Mouse (Mus musculus): ENCODE measurements at regions not wholly inside any gene's neighbourhood (a gene's known extent, or its start where the extent isn't known, plus 50 kb on each side); places are given as distances from the start of the nearest gene placed in this dataset.

DNA sequence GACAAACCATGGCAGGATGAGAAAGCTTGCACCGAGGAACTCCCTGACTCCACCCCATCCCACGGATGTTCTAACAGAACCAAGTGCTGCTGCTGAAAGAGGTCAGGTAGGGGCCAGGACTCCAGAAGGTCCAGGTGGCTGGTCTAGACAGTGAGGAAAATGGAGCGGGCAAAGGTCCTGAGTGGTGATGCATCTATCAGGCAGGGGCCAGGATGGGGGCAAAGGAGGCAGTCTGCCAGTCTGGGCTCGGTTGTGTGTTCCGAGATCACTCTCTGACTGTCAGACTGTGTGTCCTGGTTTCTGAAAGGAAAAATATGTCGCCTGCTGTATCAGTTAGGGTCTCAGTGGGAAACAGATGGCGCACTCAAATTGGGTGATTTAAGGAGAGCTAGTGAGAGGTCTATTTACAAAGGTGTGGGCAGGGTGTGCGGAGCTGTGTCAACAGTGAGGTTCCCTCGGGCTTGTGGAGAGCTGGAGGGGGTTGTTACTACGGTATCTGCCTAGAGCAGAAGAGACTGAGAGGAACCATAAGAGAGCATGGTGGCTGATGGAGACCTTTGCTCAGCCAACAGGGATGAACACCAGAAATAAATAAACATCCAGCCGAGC lies 168.3 kb upstream of the Csf3r start:
- Histone ChIP-seq H3K9me3 (replicated peaks) (peaks cover 87% of the 10 kb centered on the region), H3K4me1 (ENCODE audit: insufficient read depth, low read depth, low read length) (no peaks in the 10 kb centered on the region), H3K36me3 (replicated peaks) (no peaks in the 10 kb centered on the region), H3K4me3 (ENCODE audit: low read depth, low read length) (no peak overlapping the region), H3K27me3 (ENCODE audit: insufficient read depth, low read length) (no peaks in the 10 kb centered on the region)
- DNase-seq (ENCODE audit: low spot score) (no peak), ATAC-seq (ENCODE audit: extremely low read depth, insufficient number of reproducible peaks, low FRiP score, poor library complexity, severe bottlenecking) (no peak)
- TF ChIP-seq GATA1 (IDR thresholded peaks at IDR 0.05; ENCODE audit: borderline replicate concordance, low read length) (no peak), CTCF (IDR thresholded peaks at IDR 0.05; ENCODE audit: low read depth, low read length) (no peak), GATA2 (IDR thresholded peaks at IDR 0.05; ENCODE audit: borderline replicate concordance, low read depth, low read length) (no peak), POLR2AphosphoS5 (IDR thresholded peaks at IDR 0.05; ENCODE audit: insufficient replicate concordance, low read depth, low read length) (no peak), TAL1 (conservative IDR thresholded peaks at IDR 0.05; ENCODE audit: low read depth, low read length) (no peak)

- Histone ChIP-seq H3K27me3 (ENCODE audit: insufficient read depth, low read length) (no peaks in the 10 kb centered on the region), H3K4me1 (ENCODE audit: insufficient read depth, low read depth, low read length) (no peaks in the 10 kb centered on the region), H3K36me3 (replicated peaks) (no peaks in the 10 kb centered on the region), H3K4me3 (ENCODE audit: low read depth, low read length) (no peak overlapping the region), H3K9me3 (replicated peaks) (peaks cover 85% of the 10 kb centered on the region)
- DNase-seq (ENCODE audit: low spot score) (no peak), ATAC-seq (ENCODE audit: extremely low read depth, insufficient number of reproducible peaks, low FRiP score, poor library complexity, severe bottlenecking) (no peak)
- TF ChIP-seq GATA1 (IDR thresholded peaks at IDR 0.05; ENCODE audit: borderline replicate concordance, low read length), result no peak
- no peak for TF ChIP-seq TAL1 (conservative IDR thresholded peaks at IDR 0.05; ENCODE audit: low read depth, low read length)
- no peak for TF ChIP-seq POLR2AphosphoS5 (IDR thresholded peaks at IDR 0.05; ENCODE audit: insufficient replicate concordance, low read depth, low read length)
- TF ChIP-seq CTCF (IDR thresholded peaks at IDR 0.05; ENCODE audit: low read depth, low read length), result no peak
- no peak for TF ChIP-seq GATA2 (IDR thresholded peaks at IDR 0.05; ENCODE audit: borderline replicate concordance, low read depth, low read length)
Observed at GRCm38 (mm10) chr4:125856781-125857180, 167.6 kb upstream of the Csf3r start.

DNA sequence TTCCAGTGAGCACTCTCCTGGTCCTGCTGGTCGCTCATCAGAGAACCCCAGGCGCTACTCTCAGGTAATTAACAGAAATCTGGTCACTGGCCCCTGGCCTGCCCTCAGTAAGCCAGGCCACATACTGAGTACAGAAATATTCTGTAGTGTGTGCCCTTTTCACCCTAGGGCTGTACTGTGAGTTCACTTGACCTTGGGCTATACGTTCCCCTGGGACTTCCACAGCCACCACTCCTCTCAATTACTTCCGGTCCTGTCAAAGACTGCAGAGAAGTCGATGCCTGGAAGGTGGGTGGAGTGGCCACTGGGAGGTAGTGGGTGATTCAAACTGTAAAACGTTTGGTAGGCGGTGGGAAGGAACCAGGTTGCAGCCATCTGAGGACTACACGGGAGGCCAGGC lies 159.3 kb upstream of the Csf3r start:
- Histone ChIP-seq H3K4me3 (ENCODE audit: low read depth, low read length) (no peak overlapping the region), H3K27me3 (ENCODE audit: insufficient read depth, low read length) (no peaks in the 10 kb centered on the region), H3K36me3 (replicated peaks) (no peaks in the 10 kb centered on the region), H3K9me3 (replicated peaks) (peaks cover 83% of the 10 kb centered on the region), H3K4me1 (ENCODE audit: insufficient read depth, low read depth, low read length) (no peaks in the 10 kb centered on the region)
- TF ChIP-seq CTCF (IDR thresholded peaks at IDR 0.05; ENCODE audit: low read depth, low read length) (no peak), TAL1 (conservative IDR thresholded peaks at IDR 0.05; ENCODE audit: low read depth, low read length) (no peak), GATA1 (IDR thresholded peaks at IDR 0.05; ENCODE audit: borderline replicate concordance, low read length) (no peak), GATA2 (IDR thresholded peaks at IDR 0.05; ENCODE audit: borderline replicate concordance, low read depth, low read length) (no peak), POLR2AphosphoS5 (IDR thresholded peaks at IDR 0.05; ENCODE audit: insufficient replicate concordance, low read depth, low read length) (no peak)
- DNase-seq (ENCODE audit: low spot score) (no peak), ATAC-seq (ENCODE audit: extremely low read depth, insufficient number of reproducible peaks, low FRiP score, poor library complexity, severe bottlenecking) (no peak)

- no peak overlapping the region for H3K4me3 ChIP-seq (ENCODE audit: low read depth, low read length)
- DNase-seq (ENCODE audit: low spot score) (no peak), ATAC-seq (ENCODE audit: extremely low read depth, insufficient number of reproducible peaks, low FRiP score, poor library complexity, severe bottlenecking) (no peak)
- H3K9me3 ChIP-seq (replicated peaks), result peaks cover 81% of the 10 kb centered on the region
- H3K4me1 ChIP-seq (ENCODE audit: insufficient read depth, low read depth, low read length), result no peaks in the 10 kb centered on the region
- TF ChIP-seq CTCF (IDR thresholded peaks at IDR 0.05; ENCODE audit: low read depth, low read length), result no peak
- no peak for TF ChIP-seq TAL1 (conservative IDR thresholded peaks at IDR 0.05; ENCODE audit: low read depth, low read length)
- no peak for TF ChIP-seq GATA1 (IDR thresholded peaks at IDR 0.05; ENCODE audit: borderline replicate concordance, low read length)
- H3K36me3 ChIP-seq (replicated peaks), result no peaks in the 10 kb centered on the region
- no peaks in the 10 kb centered on the region for H3K27me3 ChIP-seq (ENCODE audit: insufficient read depth, low read length)
Observed at GRCm38 (mm10) chr4:125865728-125866127, 158.6 kb upstream of the Csf3r start.

- peaks cover 85% of the 10 kb centered on the region for H3K9me3 ChIP-seq (replicated peaks)
- H3K4me3 ChIP-seq (ENCODE audit: low read depth, low read length), result no peak overlapping the region
- no peaks in the 10 kb centered on the region for H3K36me3 ChIP-seq (replicated peaks)
- no peaks in the 10 kb centered on the region for H3K4me1 ChIP-seq (ENCODE audit: insufficient read depth, low read depth, low read length)
- ATAC-seq (ENCODE audit: extremely low read depth, insufficient number of reproducible peaks, low FRiP score, poor library complexity, severe bottlenecking) (no peak), DNase-seq (ENCODE audit: low spot score) (no peak)
- H3K27me3 ChIP-seq (ENCODE audit: insufficient read depth, low read length), result no peaks in the 10 kb centered on the region
- no peak for TF ChIP-seq GATA2 (IDR thresholded peaks at IDR 0.05; ENCODE audit: borderline replicate concordance, low read depth, low read length)
- TF ChIP-seq POLR2AphosphoS5 (IDR thresholded peaks at IDR 0.05; ENCODE audit: insufficient replicate concordance, low read depth, low read length), result no peak
- TF ChIP-seq GATA1 (IDR thresholded peaks at IDR 0.05; ENCODE audit: borderline replicate concordance, low read length), result no peak
- TF ChIP-seq TAL1 (conservative IDR thresholded peaks at IDR 0.05; ENCODE audit: low read depth, low read length), result no peak
- no peak for TF ChIP-seq CTCF (IDR thresholded peaks at IDR 0.05; ENCODE audit: low read depth, low read length)
Observed at GRCm38 (mm10) chr4:125871211-125871610, 153.1 kb upstream of the Csf3r start.

GRCm38 (mm10) chr4:125880028-125880427 lies 144.3 kb upstream of the Csf3r start:
- TF ChIP-seq GATA1 (IDR thresholded peaks at IDR 0.05; ENCODE audit: borderline replicate concordance, low read length), result no peak
- TF ChIP-seq GATA2 (IDR thresholded peaks at IDR 0.05; ENCODE audit: borderline replicate concordance, low read depth, low read length), result no peak
- TF ChIP-seq TAL1 (conservative IDR thresholded peaks at IDR 0.05; ENCODE audit: low read depth, low read length), result no peak
- no peak for TF ChIP-seq POLR2AphosphoS5 (IDR thresholded peaks at IDR 0.05; ENCODE audit: insufficient replicate concordance, low read depth, low read length)
- TF ChIP-seq CTCF (IDR thresholded peaks at IDR 0.05; ENCODE audit: low read depth, low read length), result no peak

More at GRCm38 (mm10) chr4:125880028-125880427, 144.3 kb upstream of the Csf3r start:
- ATAC-seq (ENCODE audit: extremely low read depth, insufficient number of reproducible peaks, low FRiP score, poor library complexity, severe bottlenecking), result no peak
- H3K27me3 ChIP-seq (ENCODE audit: insufficient read depth, low read length), result no peaks in the 10 kb centered on the region
- no peak overlapping the region for H3K4me3 ChIP-seq (ENCODE audit: low read depth, low read length)
- peaks cover 78% of the 10 kb centered on the region for H3K9me3 ChIP-seq (replicated peaks)
- DNase-seq (ENCODE audit: low spot score), result no peak
- no peaks in the 10 kb centered on the region for H3K36me3 ChIP-seq (replicated peaks)
- H3K4me1 ChIP-seq (ENCODE audit: insufficient read depth, low read depth, low read length), result no peaks in the 10 kb centered on the region
